Mouse (Mus musculus) fat pad, adult 2 months (tissue): Measurements from ENCODE around the gene Snrpb.

Experiments used
- DNase-seq: peaks from one replicate; pipeline ENCODE4 v3.0.0-alpha.2; 2011; ENCODE audit warnings: low read depth, low spot score; ENCODE audit errors: extremely low read depth

Gene Snrpb

GRCm38 (mm10) chr2:130144703-130145324 lies 34.4 kb downstream of the Snrpb start:
- DNase-seq, result no peak

- no peak for DNase-seq
Measured at GRCm38 (mm10) chr2:130143011-130143410, 36.2 kb downstream of the Snrpb start.

DNA sequence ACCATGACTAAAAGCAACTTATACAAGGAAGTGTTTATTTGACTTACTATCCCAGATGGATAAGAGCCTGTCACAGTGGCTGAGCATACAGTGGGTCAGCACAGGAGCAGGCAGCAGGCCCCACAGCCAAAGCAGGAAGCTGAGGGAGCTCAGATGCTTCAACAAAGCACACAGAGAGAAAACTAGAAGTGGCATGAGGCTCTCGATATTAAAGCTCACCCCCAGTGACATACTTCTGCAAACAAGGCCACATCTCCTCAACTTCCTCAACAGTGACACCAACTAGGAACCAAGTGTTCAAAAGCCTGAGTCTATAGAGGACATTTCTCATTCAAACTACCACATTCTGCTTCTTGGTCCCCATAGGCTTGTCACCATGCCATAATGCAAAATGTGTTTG lies 49.5 kb downstream of the Snrpb start:
- no peak for DNase-seq

GRCm38 (mm10) chr2:130126073-130126472 lies 53.1 kb downstream of the Snrpb start:
- peak; percentile 8 for DNase-seq

- DNase-seq, result no peak
Measured at GRCm38 (mm10) chr2:130125279-130126059, 53.7 kb downstream of the Snrpb start.
